Mouse (Mus musculus): ENCODE measurements around the gene Mapk8ip2. TPM values are rescaled to one million over a fixed set of nuclear protein-coding genes. Genes with fewer than 3 reads are reported as not detected.

Mapk8ip2 gene
- polyA plus RNA-seq, 1 experiment from 2014 or later, result 2.8 TPM

GRCm38 (mm10) chr15:89455642-89456041 lies 1.9 kb downstream of the Mapk8ip2 start:
- 76% methylated on average over 6 of the region's 6 CpGs for WGBS

GRCm38 (mm10) chr15:89458942-89459341 lies 5.2 kb downstream of the Mapk8ip2 start:
- H3K4me1 ChIP-seq, result peaks cover 8% of the 10 kb centered on the region
- H3K27me3 ChIP-seq, result peaks cover 20% of the 10 kb centered on the region
- no peak for ATAC-seq (ENCODE audit: insufficient number of reproducible peaks, insufficient read depth, low FRiP score, low TSS enrichment, low read depth)
- H3K4me2 ChIP-seq, result no peak overlapping the region
- H3K36me3 ChIP-seq, result no peaks in the 10 kb centered on the region
- H3K4me3 ChIP-seq, result no peak overlapping the region
- H3K9ac ChIP-seq, result no peak overlapping the region
- WGBS, result 95% methylated on average over 15 of the region's 15 CpGs
- H3K27ac ChIP-seq, result no peak overlapping the region
- H3K9me3 ChIP-seq, result no peaks in the 10 kb centered on the region

More at GRCm38 (mm10) chr15:89455642-89456041, 1.9 kb downstream of the Mapk8ip2 start:
- no peak overlapping the region for H3K9ac ChIP-seq
- no peak overlapping the region for H3K4me3 ChIP-seq
- peaks cover 13% of the 10 kb centered on the region for H3K4me1 ChIP-seq
- no peaks in the 10 kb centered on the region for H3K36me3 ChIP-seq
- ATAC-seq (ENCODE audit: insufficient number of reproducible peaks, insufficient read depth, low FRiP score, low TSS enrichment, low read depth), result no peak
- peaks cover 31% of the 10 kb centered on the region for H3K27me3 ChIP-seq
- no peak overlapping the region for H3K4me2 ChIP-seq
- no peaks in the 10 kb centered on the region for H3K9me3 ChIP-seq
- H3K27ac ChIP-seq, result no peak overlapping the region

GRCm38 (mm10) chr15:89459821-89460220 lies 6.1 kb downstream of the Mapk8ip2 start:
- 86% methylated on average over 7 of the region's 7 CpGs for WGBS
- no peak overlapping the region for H3K27ac ChIP-seq
- H3K4me3 ChIP-seq, result no peak overlapping the region
- H3K4me1 ChIP-seq, result no peaks in the 10 kb centered on the region
- H3K9ac ChIP-seq, result no peak overlapping the region
- no peak overlapping the region for H3K4me2 ChIP-seq
- H3K36me3 ChIP-seq, result no peaks in the 10 kb centered on the region
- no peaks in the 10 kb centered on the region for H3K9me3 ChIP-seq
- ATAC-seq (ENCODE audit: insufficient number of reproducible peaks, insufficient read depth, low FRiP score, low TSS enrichment, low read depth), result no peak
- H3K27me3 ChIP-seq, result peaks cover 12% of the 10 kb centered on the region

- Histone ChIP-seq H3K36me3 (no peaks in the 10 kb centered on the region), H3K4me3 (no peak overlapping the region), H3K27ac (no peak overlapping the region), H3K9me3 (no peaks in the 10 kb centered on the region), H3K9ac (no peak overlapping the region), H3K4me2 (no peak overlapping the region), H3K4me1 (no peaks in the 10 kb centered on the region), H3K27me3 (peaks cover 7% of the 10 kb centered on the region)
- WGBS, result 60% methylated on average over 10 of the region's 10 CpGs
- no peak for ATAC-seq (ENCODE audit: insufficient number of reproducible peaks, insufficient read depth, low FRiP score, low TSS enrichment, low read depth)
Observed at GRCm38 (mm10) chr15:89460298-89460697, 6.6 kb downstream of the Mapk8ip2 start.

- no peak overlapping the region for H3K4me2 ChIP-seq
- no peaks in the 10 kb centered on the region for H3K9me3 ChIP-seq
- no peaks in the 10 kb centered on the region for H3K36me3 ChIP-seq
- no peak overlapping the region for H3K27ac ChIP-seq
- H3K4me3 ChIP-seq, result no peak overlapping the region
- H3K9ac ChIP-seq, result no peak overlapping the region
- WGBS, result 81% methylated on average over 15 of the region's 15 CpGs
- no peak for ATAC-seq (ENCODE audit: insufficient number of reproducible peaks, insufficient read depth, low FRiP score, low TSS enrichment, low read depth)
- H3K27me3 ChIP-seq, result peaks cover 6% of the 10 kb centered on the region; the same call in 1 of the 2 replicates
- H3K4me1 ChIP-seq, result no peaks in the 10 kb centered on the region
Observed at GRCm38 (mm10) chr15:89461321-89461720, 7.6 kb downstream of the Mapk8ip2 start.

- WGBS, result 78% methylated on average over 7 of the region's 7 CpGs
- Histone ChIP-seq H3K9me3 (no peaks in the 10 kb centered on the region), H3K36me3 (no peaks in the 10 kb centered on the region), H3K4me1 (no peaks in the 10 kb centered on the region), H3K27me3 (peaks cover 6% of the 10 kb centered on the region; the same call in 1 of the 2 replicates), H3K4me3 (no peak overlapping the region), H3K27ac (no peak overlapping the region), H3K9ac (no peak overlapping the region), H3K4me2 (no peak overlapping the region)
- no peak for ATAC-seq (ENCODE audit: insufficient number of reproducible peaks, insufficient read depth, low FRiP score, low TSS enrichment, low read depth)
Observed at GRCm38 (mm10) chr15:89462176-89462575, 8.5 kb downstream of the Mapk8ip2 start.

- no peak overlapping the region for H3K9ac ChIP-seq
- H3K27ac ChIP-seq, result no peak overlapping the region
- no peaks in the 10 kb centered on the region for H3K36me3 ChIP-seq
- H3K27me3 ChIP-seq, result no peaks in the 10 kb centered on the region
- no peak overlapping the region for H3K4me3 ChIP-seq
- H3K9me3 ChIP-seq, result no peaks in the 10 kb centered on the region
- 50% methylated on average over 5 of the region's 5 CpGs for WGBS
- no peaks in the 10 kb centered on the region for H3K4me1 ChIP-seq
- ATAC-seq (ENCODE audit: insufficient number of reproducible peaks, insufficient read depth, low FRiP score, low TSS enrichment, low read depth), result no peak
- no peak overlapping the region for H3K4me2 ChIP-seq
Observed at GRCm38 (mm10) chr15:89463334-89464235, 9.9 kb downstream of the Mapk8ip2 start.

GRCm38 (mm10) chr15:89465052-89465451 lies 11.3 kb downstream of the Mapk8ip2 start:
- Histone ChIP-seq H3K9ac (no peak overlapping the region), H3K4me2 (no peak overlapping the region), H3K27me3 (no peaks in the 10 kb centered on the region), H3K4me1 (no peaks in the 10 kb centered on the region), H3K9me3 (no peaks in the 10 kb centered on the region), H3K36me3 (no peaks in the 10 kb centered on the region), H3K27ac (no peak overlapping the region), H3K4me3 (no peak overlapping the region)
- no peak for ATAC-seq (ENCODE audit: insufficient number of reproducible peaks, insufficient read depth, low FRiP score, low TSS enrichment, low read depth)
- 6% methylated on average over 1 of the region's 1 CpGs for WGBS

- H3K4me2 ChIP-seq, result no peak overlapping the region
- no peak overlapping the region for H3K4me3 ChIP-seq
- no peak overlapping the region for H3K9ac ChIP-seq
- no peaks in the 10 kb centered on the region for H3K4me1 ChIP-seq
- no peak overlapping the region for H3K27ac ChIP-seq
- H3K36me3 ChIP-seq, result no peaks in the 10 kb centered on the region
- H3K9me3 ChIP-seq, result no peaks in the 10 kb centered on the region
- 25% methylated on average over 2 of the region's 2 CpGs for WGBS
- ATAC-seq (ENCODE audit: insufficient number of reproducible peaks, insufficient read depth, low FRiP score, low TSS enrichment, low read depth), result no peak
- H3K27me3 ChIP-seq, result no peaks in the 10 kb centered on the region
Observed at GRCm38 (mm10) chr15:89468577-89468976, 14.9 kb downstream of the Mapk8ip2 start.

GRCm38 (mm10) chr15:89471476-89471875 lies 17.8 kb downstream of the Mapk8ip2 start:
- Histone ChIP-seq H3K27ac (no peak overlapping the region), H3K4me3 (no peak overlapping the region), H3K36me3 (no peaks in the 10 kb centered on the region), H3K4me1 (peaks cover 11% of the 10 kb centered on the region), H3K9me3 (no peaks in the 10 kb centered on the region), H3K9ac (no peak overlapping the region), H3K4me2 (no peak overlapping the region), H3K27me3 (no peaks in the 10 kb centered on the region)
- no peak for ATAC-seq (ENCODE audit: insufficient number of reproducible peaks, insufficient read depth, low FRiP score, low TSS enrichment, low read depth)
- 86% methylated on average over 4 of the region's 4 CpGs for WGBS

GRCm38 (mm10) chr15:89473370-89473769 lies 19.7 kb downstream of the Mapk8ip2 start:
- ATAC-seq (ENCODE audit: insufficient number of reproducible peaks, insufficient read depth, low FRiP score, low TSS enrichment, low read depth), result no peak
- WGBS, result 85% methylated on average over 9 of the region's 9 CpGs
- H3K27ac ChIP-seq, result no peak overlapping the region

GRCm38 (mm10) chr15:89473921-89474320 lies 20.2 kb downstream of the Mapk8ip2 start:
- H3K36me3 ChIP-seq, result no peaks in the 10 kb centered on the region
- no peak overlapping the region for H3K9ac ChIP-seq
- no peak for ATAC-seq (ENCODE audit: insufficient number of reproducible peaks, insufficient read depth, low FRiP score, low TSS enrichment, low read depth)

More at GRCm38 (mm10) chr15:89473370-89473769, 19.7 kb downstream of the Mapk8ip2 start:
- no peaks in the 10 kb centered on the region for H3K9me3 ChIP-seq
- no peak overlapping the region for H3K4me2 ChIP-seq
- peaks cover 11% of the 10 kb centered on the region for H3K4me1 ChIP-seq
- H3K36me3 ChIP-seq, result no peaks in the 10 kb centered on the region
- no peak overlapping the region for H3K4me3 ChIP-seq
- no peaks in the 10 kb centered on the region; the same call in 1 of the 2 replicates for H3K27me3 ChIP-seq
- no peak overlapping the region for H3K9ac ChIP-seq

More at GRCm38 (mm10) chr15:89473921-89474320, 20.2 kb downstream of the Mapk8ip2 start:
- no peak overlapping the region for H3K4me3 ChIP-seq
- H3K4me1 ChIP-seq, result peaks cover 11% of the 10 kb centered on the region
- WGBS, result 96% methylated on average over 8 of the region's 8 CpGs
- H3K9me3 ChIP-seq, result no peaks in the 10 kb centered on the region
- no peak overlapping the region for H3K27ac ChIP-seq
- H3K4me2 ChIP-seq, result no peak overlapping the region
- H3K27me3 ChIP-seq, result no peaks in the 10 kb centered on the region; the same call in 1 of the 2 replicates
